Mouse (Mus musculus) kidney, adult 2 months (tissue): ENCODE measurements around the gene Gm21312.

Experiments
- CTCF ChIP-seq: fragments of 200-500 bp; conservative IDR thresholded peaks from 2 replicates; pipeline ENCODE4 v1.5.1; 2011; ENCODE audit warnings: low read depth, mild to moderate bottlenecking, control low read depth, low read length, moderate library complexity, mixed read lengths; ENCODE audit not compliant: insufficient read depth, insufficient read length
- POLR2A ChIP-seq: fragments of 200-500 bp; IDR thresholded peaks from one replicate; pipeline ENCODE4 v1.6.1; 2011; ENCODE audit warnings: low read depth, low read length, control low read depth

GRCm38 (mm10) chr10:104209655-104210054 is 32.8 kb downstream of the Gm21312 start:
- TF ChIP-seq CTCF (no peak), POLR2A (no peak)
